Mouse (Mus musculus): Measurements from ENCODE around the gene Utp14a.
"Not testable (repeated sequence)": the region's sequence is repeated elsewhere in the genome, so short reads cannot be mapped to it uniquely, and the experiment has no call there.

The Utp14a gene

GRCm38 (mm10) chrX:48256468-48257007, at the start of gene Utp14a:
Utp14a (plus strand) TSS chrX:48256862.
- DNase-seq (ENCODE audit: low spot score), result peak; percentile 93

- DNase-seq (ENCODE audit: low spot score), result no peak
Measured at GRCm38 (mm10) chrX:48207761-48208487, 48.7 kb upstream of the Utp14a start.

GRCm38 (mm10) chrX:48208519-48209185, 48.0 kb upstream of the Utp14a start, which contains the start of gene Zdhhc9:
Zdhhc9 (minus strand) TSS chrX:48208878.
- peak; percentile 88 for DNase-seq (ENCODE audit: low spot score)

- DNase-seq (ENCODE audit: low spot score), result not testable (repeated sequence)
Measured at GRCm38 (mm10) chrX:48209746-48210145, 46.9 kb upstream of the Utp14a start.

- DNase-seq (ENCODE audit: low spot score), result no peak
Measured at GRCm38 (mm10) chrX:48219468-48219867, 37.2 kb upstream of the Utp14a start.

GRCm38 (mm10) chrX:48222706-48223105, 34.0 kb upstream of the Utp14a start:
- no peak for DNase-seq (ENCODE audit: low spot score)

GRCm38 (mm10) chrX:48226225-48226624, 30.4 kb upstream of the Utp14a start:
- no peak for DNase-seq (ENCODE audit: low spot score)

GRCm38 (mm10) chrX:48234417-48234816, 22.2 kb upstream of the Utp14a start:
- DNase-seq (ENCODE audit: low spot score), result no peak

- DNase-seq (ENCODE audit: low spot score), result no peak
Measured at GRCm38 (mm10) chrX:48255830-48256428, 733 bp upstream of the Utp14a start.

- DNase-seq (ENCODE audit: low spot score), result no peak
Measured at GRCm38 (mm10) chrX:48257011-48257410, 349 bp downstream of the Utp14a start.

GRCm38 (mm10) chrX:48271671-48272070, 15.0 kb downstream of the Utp14a start:
- no peak for DNase-seq (ENCODE audit: low spot score)

GRCm38 (mm10) chrX:48274634-48275033, 18.0 kb downstream of the Utp14a start:
- DNase-seq (ENCODE audit: low spot score), result no peak

GRCm38 (mm10) chrX:48278103-48278502, 21.4 kb downstream of the Utp14a start:
- no peak for DNase-seq (ENCODE audit: low spot score)

GRCm38 (mm10) chrX:48284386-48285005, 27.8 kb downstream of the Utp14a start:
- peak; percentile 80 for DNase-seq (ENCODE audit: low spot score)

- DNase-seq (ENCODE audit: low spot score), result peak; percentile 76
Measured at GRCm38 (mm10) chrX:48285006-48285650, 28.5 kb downstream of the Utp14a start.

- DNase-seq (ENCODE audit: low spot score), result peak; percentile 43
Measured at GRCm38 (mm10) chrX:48285651-48286021, 29.0 kb downstream of the Utp14a start.

GRCm38 (mm10) chrX:48286488-48286887, 29.8 kb downstream of the Utp14a start:
- no peak for DNase-seq (ENCODE audit: low spot score)

- no peak for DNase-seq (ENCODE audit: low spot score)
Measured at GRCm38 (mm10) chrX:48288008-48288407, 31.3 kb downstream of the Utp14a start.

- DNase-seq (ENCODE audit: low spot score), result no peak
Measured at GRCm38 (mm10) chrX:48291413-48291812, 34.8 kb downstream of the Utp14a start.

- DNase-seq (ENCODE audit: low spot score), result no peak
Measured at GRCm38 (mm10) chrX:48305356-48305755, 48.7 kb downstream of the Utp14a start.

- no peak for DNase-seq (ENCODE audit: low spot score)
Measured at GRCm38 (mm10) chrX:48310706-48311517, 54.2 kb downstream of the Utp14a start.
